Mouse (Mus musculus) forebrain, embryonic 14.5 days (tissue): ENCODE data around the gene Wnt3. TPM values are rescaled to one million over a fixed set of nuclear protein-coding genes. Genes with fewer than 3 reads are reported as not detected.

Source experiments
- ATAC-seq: fragments of 200-750 bp; cut with Nextera tagmentation; 2 replicates; pipeline ENCODE4 v1.8.0; 2017; ENCODE audit warnings: mild to moderate bottlenecking, moderate library complexity
- DNase-seq: peaks from one replicate; pipeline ENCODE4 v3.0.0-alpha.2; 2015; ENCODE audit warnings: low spot score
- H3K27ac ChIP-seq: fragments of 300-500 bp; sonication (generic); 2 replicates; pipeline ENCODE4 v1.5.1; 2014; ENCODE audit warnings: low read depth, mild to moderate bottlenecking, control low read depth, low read length, moderate library complexity
- H3K27me3 ChIP-seq: fragments of 300-500 bp; sonication (generic); replicated peaks from 2 replicates; pipeline ENCODE4 v1.6.1; 2014; ENCODE audit warnings: low read length, control low read depth, mixed read lengths; ENCODE audit not compliant: control insufficient read depth, insufficient read depth
- H3K36me3 ChIP-seq: fragments of 300-500 bp; sonication (generic); 2 replicates; pipeline ENCODE4 v1.6.1; 2014; ENCODE audit warnings: low read length, control low read depth; ENCODE audit not compliant: control insufficient read depth, insufficient read depth
- H3K4me1 ChIP-seq: fragments of 300-500 bp; sonication (generic); 2 replicates; pipeline ENCODE4 v1.6.1; 2014; ENCODE audit warnings: antibody characterized with exemption, low read length, control low read depth; ENCODE audit not compliant: control insufficient read depth, insufficient read depth
- H3K4me2 ChIP-seq: fragments of 300-500 bp; sonication (generic); 2 replicates; pipeline ENCODE4 v1.6.1; 2014; ENCODE audit warnings: mild to moderate bottlenecking, control low read depth, low read length
- H3K4me3 ChIP-seq: fragments of 300-500 bp; sonication (generic); 2 replicates; pipeline ENCODE4 v1.5.1; 2014; ENCODE audit warnings: low read depth, low read length, control low read depth
- H3K9ac ChIP-seq: fragments of 300-500 bp; sonication (generic); 2 replicates; pipeline ENCODE4 v1.6.1; 2014; ENCODE audit warnings: mild to moderate bottlenecking, low read length, control low read depth, moderate library complexity
- H3K9me3 ChIP-seq: fragments of 300-500 bp; sonication (generic); replicated peaks from 2 replicates; pipeline ENCODE4 v1.6.1; 2016; ENCODE audit warnings: low read length, control low read depth, mixed read lengths; ENCODE audit not compliant: control insufficient read depth
- WGBS: fragments of 180-500 bp; shearing (Covaris S2); extraction: QIAGEN DNeasy Blood & Tissue Kit; methylation state at CpG from one replicate; pipeline ENCODE4 v1.1.7; 2014; 5-methylcytosine and 5-hydroxymethylcytosine counted together
- polyA plus RNA-seq: library from polyadenylated mRNA; unstranded; fragments of >200 nt; fragmentation: Nextera tagmentation; extraction: Ambion mirVana; gene quantifications from 2 replicates; pipeline ENCODE4 v1.2.1, GENCODE M21; 2014

Wnt3 gene
- polyA plus RNA-seq, 1 experiment from 2014 or later, result 6.6 TPM

- 33% methylated on average over 6 of the region's 6 CpGs for WGBS
- no peak for ATAC-seq
- H3K27ac ChIP-seq, result no peak overlapping the region
Observed at GRCm38 (mm10) chr11:103764601-103765000, 9.3 kb upstream of the Wnt3 start.

DNA sequence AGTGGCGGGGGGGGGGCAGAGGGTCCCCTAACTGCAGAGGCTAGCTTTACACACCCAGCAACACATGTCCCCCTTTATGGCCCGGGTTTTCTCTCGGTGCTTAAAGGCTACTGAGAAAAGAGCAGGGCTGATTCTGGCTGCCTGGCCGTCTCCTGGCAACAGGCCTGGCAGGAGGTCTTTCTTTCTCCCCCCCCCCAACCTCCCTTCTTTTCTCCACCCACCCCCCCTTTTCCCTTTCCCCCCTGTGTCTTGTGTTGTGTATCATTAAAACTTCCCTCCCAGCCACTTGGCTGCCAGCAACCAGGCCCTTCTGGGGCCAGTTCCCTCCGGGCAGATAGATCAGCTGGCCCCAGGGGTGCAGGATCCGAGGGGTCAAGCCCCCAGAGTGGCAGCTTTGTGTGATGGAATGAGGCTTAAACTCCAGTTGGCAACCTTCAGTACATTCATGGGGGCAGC lies 8.4 kb upstream of the Wnt3 start:
- DNase-seq, result peak; percentile 48
- 4% methylated on average over 5 of the region's 6 CpGs for WGBS
- H3K36me3 ChIP-seq, result no peaks in the 10 kb centered on the region
- no peak overlapping the region for H3K9ac ChIP-seq
- no peak; the same call in 1 of the 2 replicates for ATAC-seq
- H3K4me3 ChIP-seq, result no peak overlapping the region
- no peaks in the 10 kb centered on the region for H3K9me3 ChIP-seq
- H3K4me1 ChIP-seq, result no peaks in the 10 kb centered on the region; the same call in 1 of the 2 replicates
- no peak overlapping the region for H3K27ac ChIP-seq
- peaks cover 34% of the 10 kb centered on the region for H3K27me3 ChIP-seq
- H3K4me2 ChIP-seq, result no peak overlapping the region

More at GRCm38 (mm10) chr11:103764601-103765000, 9.3 kb upstream of the Wnt3 start:
- H3K27me3 ChIP-seq, result peaks cover 24% of the 10 kb centered on the region
- no peaks in the 10 kb centered on the region; the same call in 1 of the 2 replicates for H3K4me1 ChIP-seq
- no peak for DNase-seq
- no peaks in the 10 kb centered on the region for H3K9me3 ChIP-seq
- no peak overlapping the region for H3K9ac ChIP-seq
- H3K36me3 ChIP-seq, result no peaks in the 10 kb centered on the region
- H3K4me2 ChIP-seq, result no peak overlapping the region
- no peak overlapping the region for H3K4me3 ChIP-seq

GRCm38 (mm10) chr11:103771160-103771817 lies 2.7 kb upstream of the Wnt3 start:
- ATAC-seq (no peak), DNase-seq (no peak)
- Histone ChIP-seq H3K27ac (no peak overlapping the region), H3K4me3 (no peak overlapping the region), H3K9me3 (no peaks in the 10 kb centered on the region), H3K9ac (no peak overlapping the region), H3K4me1 (0 out of 2 replicates have a peak, but pooled peaks cover 7% of the 10 kb centered on the region), H3K36me3 (no peaks in the 10 kb centered on the region), H3K27me3 (peaks cover 90% of the 10 kb centered on the region), H3K4me2 (no peak overlapping the region)
- 1% methylated on average over 19 of the region's 19 CpGs for WGBS

DNA sequence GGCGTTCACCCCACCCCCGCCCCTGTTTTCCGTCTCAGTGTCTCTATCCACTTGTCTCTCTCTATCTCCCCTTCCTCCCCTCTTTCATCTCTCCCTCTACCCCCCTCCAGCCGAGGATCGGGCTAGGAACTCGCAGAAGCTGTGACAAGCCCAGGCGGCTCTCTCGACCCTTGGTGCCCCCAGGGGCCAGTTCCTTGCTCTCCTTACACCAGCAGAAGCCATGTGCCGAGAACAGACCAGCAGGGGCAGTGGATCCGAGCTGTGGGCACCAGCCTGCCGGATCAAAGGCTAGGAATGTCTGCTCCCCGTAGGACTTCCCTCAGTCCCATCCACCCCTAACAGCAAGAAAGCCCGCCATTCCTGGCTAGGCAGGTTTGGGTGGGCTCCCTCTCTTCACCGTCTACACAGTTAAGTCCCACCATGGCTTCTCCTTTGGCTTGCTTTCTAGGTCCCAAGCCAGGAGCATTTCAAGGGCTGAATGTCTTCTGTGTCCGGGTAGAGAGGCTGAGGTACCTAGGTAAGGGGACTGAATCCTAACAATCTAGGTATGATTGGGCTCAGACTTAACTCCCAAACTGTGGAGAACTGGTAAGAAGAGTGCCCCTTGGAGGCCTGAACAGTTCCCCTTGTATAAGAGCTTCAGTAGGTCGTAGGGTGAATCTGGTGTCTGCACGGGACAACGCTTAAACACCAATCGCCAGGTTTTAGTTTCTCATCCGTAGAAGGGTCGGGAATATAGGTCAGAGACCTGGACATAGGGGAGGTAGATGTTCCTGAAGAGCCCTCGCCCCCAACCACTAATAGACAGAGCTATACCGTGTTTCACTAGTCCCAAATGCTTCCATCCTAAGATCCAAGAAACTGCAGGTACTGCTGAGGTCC lies 1.2 kb upstream of the Wnt3 start:
- DNase-seq, result no peak
- no peak for ATAC-seq
- 3% methylated on average over 23 of the region's 23 CpGs for WGBS
- H3K4me3 ChIP-seq, result peak overlapping the region; percentile 31
- H3K4me2 ChIP-seq, result peak overlapping the region; percentile 60
- no peaks in the 10 kb centered on the region for H3K9me3 ChIP-seq
- H3K4me1 ChIP-seq, result 0 out of 2 replicates have a peak, but pooled peaks cover 7% of the 10 kb centered on the region
- no peaks in the 10 kb centered on the region for H3K36me3 ChIP-seq
- H3K9ac ChIP-seq, result 0 out of 2 replicates have a peak overlapping the region, but pooled peaks have one; percentile 42
- peaks cover 85% of the 10 kb centered on the region for H3K27me3 ChIP-seq
- no peak overlapping the region for H3K27ac ChIP-seq

DNA sequence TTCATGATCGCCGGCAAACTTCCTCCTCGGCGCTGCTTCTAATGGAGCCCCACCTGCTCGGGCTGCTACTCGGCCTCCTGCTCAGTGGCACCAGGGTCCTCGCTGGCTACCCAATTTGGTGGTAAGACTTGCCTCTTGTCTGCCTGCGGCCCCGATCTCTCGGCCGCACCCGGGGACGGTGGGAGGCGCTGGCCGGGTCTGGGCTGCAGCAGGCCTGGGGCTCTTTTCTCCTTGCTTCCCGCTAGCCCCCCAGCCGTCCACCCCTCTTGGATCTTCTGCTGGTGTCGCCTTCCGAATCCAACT lies 229 bp downstream of the Wnt3 start:
- H3K27ac ChIP-seq, result no peak overlapping the region
- no peak for ATAC-seq
- peaks cover 76% of the 10 kb centered on the region for H3K27me3 ChIP-seq

DNA sequence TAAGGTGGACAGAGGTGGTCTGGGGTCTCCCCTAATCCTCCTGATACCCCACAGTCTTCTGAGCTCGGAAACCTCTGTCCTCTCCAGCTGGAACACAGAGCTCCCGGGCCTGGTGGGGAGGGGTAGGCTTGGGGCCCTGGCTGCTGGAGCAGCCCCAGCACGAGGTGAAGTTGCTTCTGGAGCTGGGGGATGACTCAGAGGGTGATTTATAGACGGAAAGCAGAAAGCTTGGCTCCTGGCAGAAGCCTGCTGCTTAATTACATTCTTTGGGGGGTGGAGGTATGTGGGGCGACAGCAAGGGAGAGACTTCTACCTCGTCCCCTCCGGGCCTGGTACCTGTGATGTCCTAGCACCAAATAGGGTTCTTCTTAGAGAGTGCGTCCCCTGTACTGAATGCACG lies 6.2 kb downstream of the Wnt3 start:
- ATAC-seq, result no peak
- WGBS, result 67% methylated on average over 9 of the region's 9 CpGs
- H3K27ac ChIP-seq, result no peak overlapping the region
- no peaks in the 10 kb centered on the region for H3K9me3 ChIP-seq
- no peak overlapping the region for H3K9ac ChIP-seq
- no peak overlapping the region for H3K4me3 ChIP-seq
- peaks cover 17% of the 10 kb centered on the region for H3K27me3 ChIP-seq
- no peaks in the 10 kb centered on the region for H3K4me1 ChIP-seq
- no peak for DNase-seq
- no peak overlapping the region for H3K4me2 ChIP-seq
- H3K36me3 ChIP-seq, result no peaks in the 10 kb centered on the region

More for the DNA sequence above, 229 bp downstream of the Wnt3 start:
- peak overlapping the region; percentile 60 for H3K4me2 ChIP-seq
- WGBS, result under 1% methylated on average over 19 of the region's 19 CpGs
- H3K4me3 ChIP-seq, result peak overlapping the region; percentile 31
- H3K36me3 ChIP-seq, result no peaks in the 10 kb centered on the region
- H3K4me1 ChIP-seq, result 0 out of 2 replicates have a peak, but pooled peaks cover 7% of the 10 kb centered on the region
- peak overlapping the region; percentile 50; the same call in 1 of the 2 replicates for H3K9ac ChIP-seq
- no peaks in the 10 kb centered on the region for H3K9me3 ChIP-seq
- no peak for DNase-seq

DNA sequence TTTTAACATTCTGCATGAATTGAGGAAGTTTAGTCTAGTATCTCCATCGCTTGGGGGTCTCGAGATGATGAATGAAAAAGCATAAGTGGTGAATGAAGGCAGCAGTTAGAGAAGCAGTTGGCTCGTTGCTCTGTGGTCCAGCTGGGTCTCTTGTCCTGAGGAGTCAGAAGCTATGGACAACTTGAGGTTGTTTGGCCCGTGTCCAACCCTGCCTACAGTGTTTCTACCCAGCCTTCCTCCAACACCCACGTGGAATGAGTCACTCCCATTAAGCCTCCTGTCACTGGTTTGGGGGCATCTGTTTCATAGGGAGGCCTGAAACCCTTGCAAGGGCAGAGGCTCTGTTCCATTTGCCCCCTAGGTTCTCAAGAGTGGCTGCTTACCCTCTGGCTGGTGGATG lies 16.0 kb downstream of the Wnt3 start:
- DNase-seq (no peak), ATAC-seq (no peak)
- no peak overlapping the region for H3K27ac ChIP-seq
- no peak overlapping the region for H3K4me2 ChIP-seq
- H3K9me3 ChIP-seq, result no peaks in the 10 kb centered on the region
- H3K4me1 ChIP-seq, result no peaks in the 10 kb centered on the region
- peaks cover 13% of the 10 kb centered on the region; the same call in 1 of the 2 replicates for H3K27me3 ChIP-seq
- H3K36me3 ChIP-seq, result no peaks in the 10 kb centered on the region
- WGBS, result 75% methylated on average over 5 of the region's 5 CpGs
- no peak overlapping the region for H3K9ac ChIP-seq
- H3K4me3 ChIP-seq, result no peak overlapping the region

- Histone ChIP-seq H3K27ac (no peak overlapping the region), H3K9me3 (no peaks in the 10 kb centered on the region), H3K4me2 (no peak overlapping the region), H3K27me3 (0 out of 2 replicates have a peak, but pooled peaks cover 10% of the 10 kb centered on the region), H3K9ac (no peak overlapping the region), H3K4me1 (no peaks in the 10 kb centered on the region), H3K36me3 (no peaks in the 10 kb centered on the region), H3K4me3 (no peak overlapping the region)
- 79% methylated on average over 9 of the region's 9 CpGs for WGBS
- ATAC-seq, result no peak
- no peak for DNase-seq
Observed at GRCm38 (mm10) chr11:103801128-103801527, 27.2 kb downstream of the Wnt3 start.
